Mouse (Mus musculus) myocyte (in vitro differentiated cells): ENCODE measurements around the gene Kcne1.
A peak's percentile ranks its signal among the peaks of the same experiment; 100 is the strongest.

Experiments
- CEBPB ChIP-seq: IDR thresholded peaks from 2 replicates; pipeline ENCODE4 v1.6.1; 2011; ENCODE audit warnings: mild to moderate bottlenecking, moderate library complexity; ENCODE audit not compliant: poor library complexity, insufficient read depth, severe bottlenecking
- E2F4 ChIP-seq: IDR thresholded peaks from one replicate; pipeline ENCODE4 v1.6.1; 2011; ENCODE audit warnings: mild to moderate bottlenecking, control low read depth, moderate library complexity; ENCODE audit not compliant: insufficient read depth
- MYOD1 ChIP-seq, 3 experiments: IDR thresholded peaks; one replicate each; pipeline ENCODE4 v1.6.1; 2011; ENCODE audit warnings: control low read depth in 2 of 3, low read depth in 2 of 3, mild to moderate bottlenecking in 2 of 3, moderate library complexity in 1 of 3; ENCODE audit not compliant: insufficient read length in 2 of 3, control insufficient read depth in 1 of 3
- MYOG ChIP-seq, 3 experiments: IDR thresholded peaks; one replicate each; pipeline ENCODE4 v1.6.1; 2011; ENCODE audit warnings: control low read depth in 2 of 3, low read depth in 2 of 3, mild to moderate bottlenecking in 2 of 3; ENCODE audit not compliant: insufficient read length in 2 of 3, control insufficient read depth in 1 of 3, insufficient read depth in 1 of 3
- POLR2A ChIP-seq: IDR thresholded peaks from one replicate; pipeline ENCODE4 v1.6.1; 2011; ENCODE audit warnings: low read depth, mild to moderate bottlenecking, control low read depth, moderate library complexity; ENCODE audit not compliant: insufficient read length
- SRF ChIP-seq: IDR thresholded peaks from one replicate; pipeline ENCODE4 v1.6.1; 2011; ENCODE audit warnings: low read depth; ENCODE audit not compliant: control insufficient read depth, insufficient read length
- TCF12 ChIP-seq: IDR thresholded peaks from one replicate; pipeline ENCODE4 v1.6.1; 2011; ENCODE audit warnings: mild to moderate bottlenecking, control low read depth; ENCODE audit not compliant: poor library complexity, insufficient read depth, severe bottlenecking
- USF1 ChIP-seq: IDR thresholded peaks from one replicate; pipeline ENCODE4 v1.6.1; 2011; ENCODE audit warnings: low read depth, mild to moderate bottlenecking, control low read depth, moderate library complexity

DNA sequence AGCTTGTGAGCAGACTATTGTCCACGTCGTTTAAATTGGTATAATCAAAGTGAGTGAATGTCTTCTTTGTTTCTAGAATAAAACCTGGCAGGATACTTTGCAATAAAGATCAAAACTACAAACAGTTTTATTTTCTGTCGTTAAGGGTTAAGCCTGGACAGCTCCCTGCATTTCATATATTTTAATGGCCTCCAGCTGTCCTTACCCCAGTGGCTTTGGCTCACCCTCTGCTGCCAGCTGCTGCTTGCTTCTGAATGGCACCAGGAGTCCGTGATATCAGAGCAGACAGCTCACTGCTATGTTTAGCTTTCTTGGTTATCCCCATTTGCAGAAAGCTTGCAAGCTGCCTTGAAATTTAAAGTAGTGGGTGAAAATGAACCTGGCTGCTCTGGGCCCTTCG lies 57.3 kb downstream of the Kcne1 start:
- TF ChIP-seq POLR2A = no peak
- no peak for TF ChIP-seq E2F4
- TF ChIP-seq MYOG (IDR thresholded peaks at IDR 0.05; ENCODE audit: control insufficient read depth in 1 of 3, insufficient read depth in 1 of 3, insufficient read length in 2 of 3, low read depth in 2 of 3) = peak; percentile 53 to 97 (median 92)
- peak; percentile 89 to 94 (median 93) for TF ChIP-seq MYOD1 (IDR thresholded peaks at IDR 0.05; ENCODE audit: control insufficient read depth in 1 of 3, insufficient read length in 2 of 3, low read depth in 2 of 3)
- TF ChIP-seq SRF = no peak
- no peak for TF ChIP-seq USF1
- TF ChIP-seq CEBPB = no peak
- TF ChIP-seq TCF12 = peak; percentile 57
